ENCODE assay signal across 16 mouse cellular contexts in genomic region chr5:113827991-113828411, GRCm38 (mm10). TPM values are rescaled to one million over a fixed set of nuclear protein-coding genes. Genes with fewer than 3 reads are reported as not detected.
DNase-seq lines count a peak whose midpoint lies in the region; ATAC-seq and TF ChIP-seq lines count a peak whose summit lies in the region.
"Had no signal": no experiment of that assay in that cellular context is flagged by ENCODE, and none has a peak within 500 bp of the region (broad histone marks: within the 10 kb centered on the region; RNA-seq: fewer than 3 reads in every experiment).

No protein-coding gene starts in this region.

- H3K9me3 ChIP-seq in kidney, embryonic 16.5 days (ENCODE audit: low read length), result no peaks in the 10 kb centered on the region
- H3K9me3 ChIP-seq: heart, embryonic 13.5 days; hindbrain, embryonic 13.5 days had no signal

- H3K9ac ChIP-seq in kidney, embryonic 16.5 days (replicated peaks; ENCODE audit: low read length), result 0 out of 2 replicates have a peak overlapping the region, but pooled peaks have one; percentile 15
- H3K9ac ChIP-seq: heart, embryonic 13.5 days; hindbrain, embryonic 13.5 days had no signal

- H3K36me3 ChIP-seq in kidney, embryonic 16.5 days (ENCODE audit: insufficient read depth, low read length), result no peaks in the 10 kb centered on the region
- H3K36me3 ChIP-seq: heart, embryonic 13.5 days; hindbrain, embryonic 13.5 days had no signal

- ATAC-seq in kidney, embryonic 16.5 days (ENCODE audit: low FRiP score, low TSS enrichment), result no peak; the same call in 1 of the 2 replicates
- ATAC-seq in megakaryocyte, adult 5-6 weeks (ENCODE audit: poor library complexity, severe bottlenecking), result peak; percentile 64
- ATAC-seq in megakaryocyte progenitor cell, adult 5-6 weeks (replicated peaks; ENCODE audit: poor library complexity), result no peak; the same call in 1 of the 2 replicates

- H3K27ac ChIP-seq in kidney, embryonic 16.5 days (ENCODE audit: low read length), result no peak overlapping the region
- H3K27ac ChIP-seq in bone marrow macrophage, adult 2 months (ENCODE audit: insufficient read depth, low read depth, low read length), result no peak overlapping the region
- H3K27ac ChIP-seq: heart, embryonic 13.5 days; hindbrain, embryonic 13.5 days; kidney, postnatal 0 days had no signal

- DNase-seq in kidney, postnatal 25 days, result no peak
- DNase-seq in CD4-positive, CD25-positive, alpha-beta regulatory T cell, adult 2 months (ENCODE audit: low read depth, low spot score), result peak; percentile 66
- no peak for DNase-seq in layer of hippocampus, postnatal 36 days
- no peak for DNase-seq in kidney, adult 11 months
- DNase-seq: adrenal gland, adult 8-10 months; cerebellum, adult 9-11 months; gastrocnemius, postnatal 25 days; lung, adult 18-20 months; right cerebral cortex, postnatal 14 days had no signal

- no peak for TF ChIP-seq POLR2A in bone marrow macrophage, adult 2 months (IDR thresholded peaks at IDR 0.05; ENCODE audit: borderline replicate concordance, low read depth, low read length)

- no peak overlapping the region for H3K4me2 ChIP-seq in kidney, embryonic 16.5 days (replicated peaks; ENCODE audit: low read depth, low read length)
- H3K4me2 ChIP-seq: heart, embryonic 13.5 days; hindbrain, embryonic 13.5 days had no signal

- TF ChIP-seq CTCF in bone marrow macrophage, adult 2 months (IDR thresholded peaks at IDR 0.05; ENCODE audit: low read depth, low read length), result no peak

- peaks cover 7% of the 10 kb centered on the region; the same call in 1 of the 2 replicates for H3K4me1 ChIP-seq in kidney, embryonic 16.5 days (ENCODE audit: insufficient read depth, low read length)
- H3K4me1 ChIP-seq in bone marrow macrophage, adult 2 months (ENCODE audit: control insufficient read depth, insufficient read depth, low read length), result peaks cover 35% of the 10 kb centered on the region
- H3K4me1 ChIP-seq: heart, embryonic 13.5 days had no signal

- WGBS in kidney, embryonic 16.5 days, result 61% methylated on average over 4 of the region's 4 CpGs

- no peaks in the 10 kb centered on the region for H3K27me3 ChIP-seq in kidney, embryonic 16.5 days (ENCODE audit: insufficient read depth, low read length)
- H3K27me3 ChIP-seq: hindbrain, embryonic 13.5 days had no signal

- H3K4me3 ChIP-seq in kidney, embryonic 16.5 days (ENCODE audit: low read length), result no peak overlapping the region
- peak overlapping the region; percentile 8; the same call in 1 of the 2 replicates for H3K4me3 ChIP-seq in bone marrow macrophage, adult 2 months (ENCODE audit: insufficient read depth, low read length)
- H3K4me3 ChIP-seq: heart, embryonic 13.5 days; hindbrain, embryonic 13.5 days had no signal

RNA-seq across cellular contexts. Expression of gene Selplg, which starts 4.4 kb away (rescaled TPM):
- 2.4 TPM in 2 replicates for polyA plus RNA-seq in kidney, embryonic 16.5 days (2015; fragmentation: Nextera tagmentation; extraction: Ambion mirVana)
- 318 and 365 TPM in 2 replicates for polyA plus RNA-seq in bone marrow macrophage, adult 2 months (2012; ENCODE audit: insufficient read depth, insufficient read length, missing spikeins)
- total RNA-seq in megakaryocyte, adult 5-6 weeks (2015), result 718 and 733 TPM in 2 replicates
- total RNA-seq in megakaryocyte, adult 5-6 weeks (2017), result 291 and 312 TPM in 2 replicates
- 10 to 100 TPM; 30.2 to 30.3 TPM for total RNA-seq in layer of hippocampus, postnatal 36 days (2021)
- total RNA-seq in megakaryocyte progenitor cell, adult 5-6 weeks (2015), result 244 and 245 TPM in 2 replicates
- 82.0 and 99.0 TPM in 2 replicates for total RNA-seq in megakaryocyte progenitor cell, adult 5-6 weeks (2017)

RNA-seq across cellular contexts. Expression of gene Tmem119, which starts 27.7 kb away (rescaled TPM):
- polyA plus RNA-seq in kidney, embryonic 16.5 days (2015; fragmentation: Nextera tagmentation; extraction: Ambion mirVana), result 46.1 and 51.7 TPM in 2 replicates
- 0.99 and 1.7 TPM in 2 replicates for polyA plus RNA-seq in bone marrow macrophage, adult 2 months (2012; ENCODE audit: insufficient read depth, insufficient read length, missing spikeins)
- total RNA-seq in megakaryocyte, adult 5-6 weeks (2015), result 1.9 and 2.8 TPM in 2 replicates
- total RNA-seq in megakaryocyte, adult 5-6 weeks (2017), result 2.3 and 3.2 TPM in 2 replicates
- total RNA-seq in layer of hippocampus, postnatal 36 days (2021), result 10 to 100 TPM; 22.0 to 25.7 TPM
- total RNA-seq in megakaryocyte progenitor cell, adult 5-6 weeks (2015), result 6.5 and 7.2 TPM in 2 replicates
- 5.6 and 8.2 TPM in 2 replicates for total RNA-seq in megakaryocyte progenitor cell, adult 5-6 weeks (2017)

RNA-seq across cellular contexts. Expression of gene Iscu, which starts 55.5 kb away (rescaled TPM):
- polyA plus RNA-seq in kidney, embryonic 16.5 days (2015; fragmentation: Nextera tagmentation; extraction: Ambion mirVana), result 107 and 110 TPM in 2 replicates
- 106 and 109 TPM in 2 replicates for polyA plus RNA-seq in bone marrow macrophage, adult 2 months (2012; ENCODE audit: insufficient read depth, insufficient read length, missing spikeins)
- 107 and 114 TPM in 2 replicates for total RNA-seq in megakaryocyte, adult 5-6 weeks (2015)
- 80.8 and 95.5 TPM in 2 replicates for total RNA-seq in megakaryocyte, adult 5-6 weeks (2017)
- total RNA-seq in layer of hippocampus, postnatal 36 days (2021), result 100 to 1,000 TPM; 110 to 126 TPM
- 108 TPM in 2 replicates for total RNA-seq in megakaryocyte progenitor cell, adult 5-6 weeks (2015)
- 87.2 and 98.4 TPM in 2 replicates for total RNA-seq in megakaryocyte progenitor cell, adult 5-6 weeks (2017)

RNA-seq across cellular contexts. Expression of gene Sart3, which starts 55.7 kb away (rescaled TPM):
- polyA plus RNA-seq in kidney, embryonic 16.5 days (2015; fragmentation: Nextera tagmentation; extraction: Ambion mirVana), result 54.8 and 62.4 TPM in 2 replicates
- 23.5 and 29.8 TPM in 2 replicates for polyA plus RNA-seq in bone marrow macrophage, adult 2 months (2012; ENCODE audit: insufficient read depth, insufficient read length, missing spikeins)
- total RNA-seq in megakaryocyte, adult 5-6 weeks (2015), result 9.9 and 11.9 TPM in 2 replicates
- total RNA-seq in megakaryocyte, adult 5-6 weeks (2017), result 26.1 and 28.3 TPM in 2 replicates
- total RNA-seq in layer of hippocampus, postnatal 36 days (2021), result 10 to 100 TPM; 51.2 to 56.8 TPM
- total RNA-seq in megakaryocyte progenitor cell, adult 5-6 weeks (2015), result 16.2 and 17.2 TPM in 2 replicates
- total RNA-seq in megakaryocyte progenitor cell, adult 5-6 weeks (2017), result 26.0 and 37.7 TPM in 2 replicates
